Mouse (Mus musculus): ENCODE data around the gene Snip1. TPM values are rescaled to one million over a fixed set of nuclear protein-coding genes. Genes with fewer than 3 reads are reported as not detected.

Snip1 gene
- polyA plus RNA-seq, 2 experiments, result 20.5 to 33.1 TPM

DNA sequence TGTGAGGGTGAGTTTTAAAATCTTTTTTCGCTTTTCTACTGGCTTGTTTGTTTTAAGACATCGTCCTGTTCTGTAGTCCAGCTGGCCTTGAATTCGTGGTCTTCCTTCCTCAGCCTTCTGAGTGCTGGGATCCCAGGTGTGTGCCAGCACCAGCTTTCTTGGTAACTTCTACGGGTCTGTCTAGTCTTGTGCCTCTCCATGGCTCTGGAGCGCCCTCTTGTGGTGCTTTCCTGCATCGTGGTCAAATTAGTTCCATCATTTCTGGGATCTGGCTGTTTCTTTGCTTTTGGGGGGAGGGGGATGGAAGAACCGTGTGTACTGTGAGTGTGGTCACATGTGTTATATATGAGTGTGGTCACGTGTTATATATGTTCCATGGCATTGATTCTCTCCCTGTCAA is 33.0 kb downstream of the Snip1 start:
- DNase-seq (ENCODE audit: low spot score) (peak; percentile 72), ATAC-seq (ENCODE audit: low FRiP score, low read depth) (0 out of 2 replicates have a peak, but pooled peaks have one; percentile 30)
- H3K36me3 ChIP-seq (ENCODE audit: control insufficient read depth, insufficient read depth, low read length), result peaks cover 22% of the 10 kb centered on the region
- H3K9me3 ChIP-seq (ENCODE audit: control insufficient read depth, low read length), result no peaks in the 10 kb centered on the region
- no peak overlapping the region for H3K4me3 ChIP-seq (replicated peaks; ENCODE audit: low read length)
- H3K4me1 ChIP-seq (ENCODE audit: control insufficient read depth, insufficient read depth, low read length), result no peaks in the 10 kb centered on the region
- 6% methylated on average over 8 of the region's 8 CpGs for WGBS
- no peak for TF ChIP-seq POLR2A (IDR thresholded peaks at IDR 0.05; ENCODE audit: borderline replicate concordance, extremely low read depth, insufficient read depth, insufficient read length)
- H3K4me2 ChIP-seq (replicated peaks; ENCODE audit: low read depth, low read length, severe bottlenecking), result no peak overlapping the region
- no peak overlapping the region for H3K27ac ChIP-seq (replicated peaks; ENCODE audit: low read depth, low read length)
- no peak overlapping the region for H3K9ac ChIP-seq (ENCODE audit: low read depth, low read length, severe bottlenecking)
- no peaks in the 10 kb centered on the region for H3K27me3 ChIP-seq (ENCODE audit: control insufficient read depth, insufficient read depth, low read length)

DNA sequence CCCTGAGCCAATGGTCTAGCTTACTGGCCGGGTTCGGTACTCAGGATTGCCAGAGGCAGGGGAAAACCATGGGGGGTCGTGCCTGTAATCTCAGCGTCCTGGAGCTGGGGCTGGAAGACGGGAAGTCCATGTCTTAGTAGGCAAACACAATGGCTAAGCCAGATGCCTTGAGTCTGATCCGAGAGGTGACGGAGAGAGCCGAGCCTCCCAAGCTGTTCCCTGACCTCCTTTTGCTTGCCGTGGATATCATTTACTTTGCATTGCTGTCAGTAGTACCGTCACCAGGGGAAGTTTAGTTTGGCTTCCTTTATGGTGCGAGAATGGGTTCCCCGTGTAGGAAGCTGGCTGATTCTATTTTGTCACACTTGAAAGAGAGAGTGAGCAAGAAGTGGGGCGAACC is 34.9 kb downstream of the Snip1 start:
- Histone ChIP-seq H3K27me3 (ENCODE audit: control insufficient read depth, insufficient read depth, low read length) (no peaks in the 10 kb centered on the region), H3K36me3 (ENCODE audit: control insufficient read depth, insufficient read depth, low read length) (peaks cover 34% of the 10 kb centered on the region), H3K4me2 (replicated peaks; ENCODE audit: low read depth, low read length, severe bottlenecking) (no peak overlapping the region), H3K4me3 (replicated peaks; ENCODE audit: low read length) (no peak overlapping the region), H3K9me3 (ENCODE audit: control insufficient read depth, low read length) (no peaks in the 10 kb centered on the region), H3K4me1 (ENCODE audit: control insufficient read depth, insufficient read depth, low read length) (no peaks in the 10 kb centered on the region), H3K9ac (ENCODE audit: low read depth, low read length, severe bottlenecking) (no peak overlapping the region), H3K27ac (replicated peaks; ENCODE audit: low read depth, low read length) (no peak overlapping the region)
- 61% methylated on average over 13 of the region's 13 CpGs for WGBS
- DNase-seq (ENCODE audit: low spot score) (no peak), ATAC-seq (ENCODE audit: low FRiP score, low read depth) (no peak)
- TF ChIP-seq POLR2A (IDR thresholded peaks at IDR 0.05; ENCODE audit: borderline replicate concordance, extremely low read depth, insufficient read depth, insufficient read length), result no peak

DNA sequence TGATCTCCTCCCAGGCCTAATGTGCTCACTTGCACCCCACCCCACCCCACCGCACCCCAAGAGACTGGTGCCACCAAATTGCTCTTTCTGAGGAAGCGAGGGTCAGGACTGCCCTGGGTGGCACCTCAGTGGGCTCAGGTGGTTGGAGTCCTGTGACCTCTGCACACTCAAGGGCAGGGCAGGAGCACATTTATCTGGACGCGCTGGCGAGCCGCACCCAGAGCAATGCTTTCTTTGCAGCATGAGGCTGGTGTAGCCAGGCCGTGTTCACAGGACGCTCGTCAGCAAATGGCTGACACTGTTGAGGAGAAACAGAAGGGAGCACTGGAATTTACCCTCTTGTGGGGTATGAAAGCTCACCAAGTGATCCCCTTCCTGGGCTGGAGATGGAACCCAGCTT is 38.9 kb downstream of the Snip1 start:
- no peak for TF ChIP-seq POLR2A (IDR thresholded peaks at IDR 0.05; ENCODE audit: borderline replicate concordance, extremely low read depth, insufficient read depth, insufficient read length)
- DNase-seq (ENCODE audit: low spot score), result no peak
- H3K4me2 ChIP-seq (replicated peaks; ENCODE audit: low read depth, low read length, severe bottlenecking), result no peak overlapping the region
- no peak overlapping the region for H3K27ac ChIP-seq (replicated peaks; ENCODE audit: low read depth, low read length)
- no peaks in the 10 kb centered on the region for H3K4me1 ChIP-seq (ENCODE audit: control insufficient read depth, insufficient read depth, low read length)
- no peaks in the 10 kb centered on the region for H3K27me3 ChIP-seq (ENCODE audit: control insufficient read depth, insufficient read depth, low read length)
- no peaks in the 10 kb centered on the region for H3K9me3 ChIP-seq (ENCODE audit: control insufficient read depth, low read length)
- no peak for ATAC-seq (ENCODE audit: low FRiP score, low read depth)
- H3K4me3 ChIP-seq (replicated peaks; ENCODE audit: low read length), result no peak overlapping the region
- 88% methylated on average over 9 of the region's 9 CpGs for WGBS
- H3K36me3 ChIP-seq (ENCODE audit: control insufficient read depth, insufficient read depth, low read length), result peaks cover 54% of the 10 kb centered on the region
- H3K9ac ChIP-seq (ENCODE audit: low read depth, low read length, severe bottlenecking), result no peak overlapping the region

DNA sequence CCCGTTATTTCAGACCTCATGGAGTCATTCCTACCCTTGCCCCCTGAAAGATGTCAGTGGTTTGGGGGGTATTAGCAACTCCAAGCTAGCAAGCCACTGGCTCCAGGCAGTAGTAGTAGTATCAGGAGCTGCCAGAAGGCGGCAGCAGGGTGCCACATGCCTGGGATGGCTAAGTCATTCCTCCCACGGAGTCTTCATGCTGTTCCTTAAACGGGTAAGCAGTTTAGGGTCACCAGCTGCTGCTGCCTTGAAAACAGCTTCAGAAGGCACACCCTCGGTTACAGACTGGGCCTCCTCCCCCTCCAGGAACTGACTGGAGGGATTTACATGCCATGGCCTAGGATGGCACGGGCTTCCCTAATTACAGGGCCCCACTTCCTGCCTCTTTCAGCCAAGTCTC is 48.2 kb downstream of the Snip1 start:
- DNase-seq (ENCODE audit: low spot score) (peak; percentile 83), ATAC-seq (ENCODE audit: low FRiP score, low read depth) (peak; percentile 61; the same call in 1 of the 2 replicates)
- no peak overlapping the region; the same call in 1 of the 2 replicates for H3K9ac ChIP-seq (ENCODE audit: low read depth, low read length, severe bottlenecking)
- H3K4me3 ChIP-seq (replicated peaks; ENCODE audit: low read length), result no peak overlapping the region
- no peaks in the 10 kb centered on the region for H3K27me3 ChIP-seq (ENCODE audit: control insufficient read depth, insufficient read depth, low read length)
- no peak overlapping the region; the same call in 1 of the 2 replicates for H3K27ac ChIP-seq (replicated peaks; ENCODE audit: low read depth, low read length)
- no peak for TF ChIP-seq POLR2A (IDR thresholded peaks at IDR 0.05; ENCODE audit: borderline replicate concordance, extremely low read depth, insufficient read depth, insufficient read length)
- WGBS, result 9% methylated on average over 6 of the region's 6 CpGs
- no peaks in the 10 kb centered on the region for H3K9me3 ChIP-seq (ENCODE audit: control insufficient read depth, low read length)
- no peak overlapping the region for H3K4me2 ChIP-seq (replicated peaks; ENCODE audit: low read depth, low read length, severe bottlenecking)
- H3K4me1 ChIP-seq (ENCODE audit: control insufficient read depth, insufficient read depth, low read length), result peaks cover 17% of the 10 kb centered on the region; the same call in 1 of the 2 replicates
- H3K36me3 ChIP-seq (ENCODE audit: control insufficient read depth, insufficient read depth, low read length), result peaks cover 19% of the 10 kb centered on the region

DNA sequence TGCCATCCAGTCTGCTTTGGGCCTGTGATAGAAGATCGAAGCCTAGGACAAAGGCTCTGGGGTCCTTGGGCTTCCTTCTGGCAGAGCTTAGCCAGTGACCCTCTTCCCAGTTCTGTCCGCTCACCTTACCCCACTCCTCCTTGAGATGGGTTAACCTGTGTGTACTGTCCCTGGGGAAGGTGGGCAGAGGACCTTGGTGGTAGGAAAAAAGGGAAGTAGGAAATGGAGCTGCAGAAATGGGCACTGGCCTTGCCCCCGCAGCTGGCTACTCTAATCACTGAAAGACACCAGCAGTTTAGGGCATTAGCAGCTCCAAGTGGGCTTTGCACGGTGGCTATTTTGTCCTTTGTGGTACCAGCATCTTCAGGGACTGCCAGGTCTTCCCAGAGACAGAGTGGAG is 48.6 kb downstream of the Snip1 start:
- 73% methylated on average over 4 of the region's 4 CpGs for WGBS
- peaks cover 16% of the 10 kb centered on the region for H3K36me3 ChIP-seq (ENCODE audit: control insufficient read depth, insufficient read depth, low read length)
- H3K4me1 ChIP-seq (ENCODE audit: control insufficient read depth, insufficient read depth, low read length), result peaks cover 17% of the 10 kb centered on the region; the same call in 1 of the 2 replicates
- H3K9me3 ChIP-seq (ENCODE audit: control insufficient read depth, low read length), result no peaks in the 10 kb centered on the region
- no peak overlapping the region for H3K4me3 ChIP-seq (replicated peaks; ENCODE audit: low read length)
- TF ChIP-seq POLR2A (IDR thresholded peaks at IDR 0.05; ENCODE audit: borderline replicate concordance, extremely low read depth, insufficient read depth, insufficient read length), result no peak
- no peak overlapping the region for H3K4me2 ChIP-seq (replicated peaks; ENCODE audit: low read depth, low read length, severe bottlenecking)
- H3K9ac ChIP-seq (ENCODE audit: low read depth, low read length, severe bottlenecking), result no peak overlapping the region; the same call in 1 of the 2 replicates
- DNase-seq (ENCODE audit: low spot score) (no peak), ATAC-seq (ENCODE audit: low FRiP score, low read depth) (no peak)
- H3K27ac ChIP-seq (replicated peaks; ENCODE audit: low read depth, low read length), result no peak overlapping the region; the same call in 1 of the 2 replicates
- H3K27me3 ChIP-seq (ENCODE audit: control insufficient read depth, insufficient read depth, low read length), result no peaks in the 10 kb centered on the region

DNA sequence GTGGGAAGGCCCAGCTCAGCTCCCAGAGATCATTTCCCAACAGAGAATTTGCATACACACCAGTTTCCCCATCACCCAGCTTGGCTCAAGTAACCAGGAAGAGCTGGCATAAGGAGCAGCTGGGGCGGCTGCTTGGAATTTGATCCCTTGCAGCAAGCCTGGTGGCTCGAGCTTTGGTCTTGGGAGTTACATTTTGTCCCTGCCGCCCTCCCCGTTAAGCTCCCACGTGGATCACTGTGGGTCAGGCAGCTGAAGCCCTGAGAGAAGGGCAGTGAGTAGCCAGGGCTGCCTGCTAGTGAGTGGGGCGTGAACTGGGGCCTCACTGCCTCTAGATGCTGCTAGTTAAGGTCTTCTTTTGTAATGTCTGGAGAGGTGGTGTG is 49.2 kb downstream of the Snip1 start:
- Histone ChIP-seq H3K9ac (ENCODE audit: low read depth, low read length, severe bottlenecking) (no peak overlapping the region), H3K4me1 (ENCODE audit: control insufficient read depth, insufficient read depth, low read length) (peaks cover 17% of the 10 kb centered on the region; the same call in 1 of the 2 replicates), H3K4me3 (replicated peaks; ENCODE audit: low read length) (no peak overlapping the region), H3K4me2 (replicated peaks; ENCODE audit: low read depth, low read length, severe bottlenecking) (no peak overlapping the region), H3K9me3 (ENCODE audit: control insufficient read depth, low read length) (no peaks in the 10 kb centered on the region), H3K27ac (replicated peaks; ENCODE audit: low read depth, low read length) (no peak overlapping the region), H3K36me3 (ENCODE audit: control insufficient read depth, insufficient read depth, low read length) (peaks cover 13% of the 10 kb centered on the region), H3K27me3 (ENCODE audit: control insufficient read depth, insufficient read depth, low read length) (no peaks in the 10 kb centered on the region)
- DNase-seq (ENCODE audit: low spot score) (peak; percentile 48), ATAC-seq (ENCODE audit: low FRiP score, low read depth) (peak; percentile 25)
- WGBS, result 31% methylated on average over 6 of the region's 6 CpGs
- TF ChIP-seq POLR2A (IDR thresholded peaks at IDR 0.05; ENCODE audit: borderline replicate concordance, extremely low read depth, insufficient read depth, insufficient read length), result no peak
